Mouse (Mus musculus) neural tube, embryonic 15.5 days (tissue): ENCODE data around the gene Hist2h3c1. TPM values are rescaled to one million over a fixed set of nuclear protein-coding genes. Genes with fewer than 3 reads are reported as not detected.
"Not testable (repeated sequence)": the region's sequence is repeated elsewhere in the genome, so short reads cannot be mapped to it uniquely, and the experiment has no call there.

Experiments used
- ATAC-seq: fragments of 200-750 bp; cut with Nextera tagmentation; 2 replicates; pipeline ENCODE4 v1.8.0; 2017; ENCODE audit warnings: mild to moderate bottlenecking, moderate TSS enrichment, moderate library complexity; ENCODE audit not compliant: low FRiP score
- H3K27ac ChIP-seq: fragments of 300-500 bp; sonication (generic); replicated peaks from 2 replicates; pipeline ENCODE4 v1.5.1; 2015; ENCODE audit warnings: mild to moderate bottlenecking, inconsistent platforms
- H3K27me3 ChIP-seq: fragments of 300-500 bp; sonication (generic); replicated peaks from 2 replicates; pipeline ENCODE4 v1.6.1; 2015; ENCODE audit warnings: inconsistent platforms
- H3K36me3 ChIP-seq: fragments of 300-500 bp; sonication (generic); 2 replicates; pipeline ENCODE4 v1.6.1; 2015; ENCODE audit warnings: inconsistent platforms
- H3K4me1 ChIP-seq: fragments of 300-500 bp; sonication (generic); 2 replicates; pipeline ENCODE4 v1.6.1; 2015; ENCODE audit warnings: inconsistent platforms
- H3K4me2 ChIP-seq: fragments of 300-500 bp; sonication (generic); 2 replicates; pipeline ENCODE4 v1.6.1; 2015; ENCODE audit warnings: inconsistent platforms, mild to moderate bottlenecking, moderate library complexity
- H3K4me3 ChIP-seq: fragments of 300-500 bp; sonication (generic); replicated peaks from 2 replicates; pipeline ENCODE4 v1.5.1; 2015; ENCODE audit warnings: mild to moderate bottlenecking, inconsistent platforms
- H3K9ac ChIP-seq: fragments of 300-500 bp; sonication (generic); replicated peaks from 2 replicates; pipeline ENCODE4 v1.6.1; 2015; ENCODE audit warnings: mild to moderate bottlenecking, inconsistent platforms
- H3K9me3 ChIP-seq: fragments of 300-500 bp; sonication (generic); replicated peaks from 2 replicates; pipeline ENCODE4 v1.6.1; 2016; ENCODE audit warnings: inconsistent platforms
- WGBS: fragments of 180-500 bp; shearing (Covaris S2); methylation state at CpG from one replicate; pipeline ENCODE4 v1.1.7; 2015; ENCODE audit warnings: mixed read lengths; 5-methylcytosine and 5-hydroxymethylcytosine counted together
- polyA plus RNA-seq: library from polyadenylated mRNA; unstranded; fragments of >200 nt; fragmentation: Nextera tagmentation; extraction: Ambion mirVana; gene quantifications from 2 replicates; pipeline ENCODE4 v1.2.1, GENCODE M21; 2015

The Hist2h3c1 gene
- polyA plus RNA-seq = 0.14 and 0.65 TPM in 2 replicates

DNA sequence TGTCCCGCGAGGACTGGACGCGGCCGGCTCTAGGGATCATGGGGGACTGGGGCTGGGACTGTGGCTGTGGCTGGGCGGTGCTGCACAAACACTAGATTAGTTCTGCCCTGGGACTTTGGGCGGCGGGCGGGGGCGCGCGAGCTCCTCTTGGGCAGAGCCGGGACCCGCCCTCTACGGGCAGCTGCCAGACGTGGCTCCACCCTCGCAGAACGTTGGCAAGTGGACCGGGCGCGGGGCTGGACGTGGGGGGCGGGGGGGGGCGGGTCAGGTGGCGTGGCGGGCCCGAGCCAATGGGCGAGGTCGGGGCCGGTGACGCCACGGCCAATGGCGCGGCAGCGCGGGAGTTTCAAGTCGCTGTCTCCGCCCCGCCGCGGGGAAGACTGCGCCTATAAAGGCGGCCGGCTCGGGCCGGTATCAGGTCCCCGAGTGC is at the start of gene Hist2h3c1:
Gene Hist2h3c1, plus strand, starts transcription at position 259 of the 430 bp plus-strand sequence.
- Histone ChIP-seq H3K4me2 (peak within 1 kb of the TSS; percentile 50), H3K4me3 (peak within 1 kb of the TSS; percentile 34), H3K27ac (peak within 1 kb of the TSS; percentile 72; the same call in 1 of the 2 replicates), H3K9ac (0 out of 2 replicates have a peak within 1 kb of the TSS, but pooled peaks have one; percentile 2), H3K4me1 (peaks cover 18% of the 10 kb centered on the region)
- ATAC-seq = peak; percentile 89
- no CpG with 5 or more reads among the region's 47 CpGs for whole genome bisulfite sequencing
- H3K36me3 ChIP-seq, H3K9me3 ChIP-seq, H3K27me3 ChIP-seq: not testable (repeated sequence)

DNA sequence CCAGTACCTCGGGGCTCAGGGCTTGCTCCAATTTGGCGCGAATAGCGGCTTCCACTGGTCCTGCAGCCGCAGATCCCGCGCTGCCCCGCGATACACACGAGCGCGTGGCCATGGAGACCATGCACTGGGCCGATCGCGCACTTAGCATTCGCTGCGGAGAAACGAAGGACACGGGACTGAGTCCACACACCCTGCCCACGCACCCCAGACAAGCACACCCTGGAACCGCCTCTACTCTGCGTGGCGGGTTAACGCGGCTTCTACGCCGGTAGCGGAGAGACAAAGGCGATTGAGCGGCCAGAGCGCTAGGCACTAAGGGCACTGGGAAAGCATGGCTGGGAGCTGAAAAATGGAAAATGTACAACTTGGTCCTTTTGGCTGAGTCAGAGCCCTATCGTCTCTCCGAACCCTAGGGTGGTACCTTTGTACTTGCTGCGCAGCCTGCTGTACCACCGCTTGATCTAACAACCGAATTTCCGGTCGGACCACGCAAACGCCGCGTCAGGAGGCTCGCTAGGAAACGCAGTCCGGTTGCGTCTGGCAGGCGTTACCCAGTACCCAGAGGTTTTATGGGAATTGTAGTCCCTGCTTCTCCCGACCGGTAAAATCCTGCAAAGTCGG is 49.2 kb upstream of the Hist2h3c1 start:
- H3K4me1 ChIP-seq = peaks cover 16% of the 10 kb centered on the region
- peaks cover 34% of the 10 kb centered on the region for H3K36me3 ChIP-seq
- H3K27ac ChIP-seq = peak overlapping the region; percentile 99
- peak; percentile 95 for ATAC-seq
- under 1% methylated on average over 50 of the region's 50 CpGs for WGBS
- no peaks in the 10 kb centered on the region for H3K9me3 ChIP-seq
- peak overlapping the region; percentile 98 for H3K9ac ChIP-seq
- peak overlapping the region; percentile 77 for H3K4me3 ChIP-seq
- peak overlapping the region; percentile 99 for H3K4me2 ChIP-seq
- H3K27me3 ChIP-seq = no peaks in the 10 kb centered on the region; the same call in 1 of the 2 replicates

DNA sequence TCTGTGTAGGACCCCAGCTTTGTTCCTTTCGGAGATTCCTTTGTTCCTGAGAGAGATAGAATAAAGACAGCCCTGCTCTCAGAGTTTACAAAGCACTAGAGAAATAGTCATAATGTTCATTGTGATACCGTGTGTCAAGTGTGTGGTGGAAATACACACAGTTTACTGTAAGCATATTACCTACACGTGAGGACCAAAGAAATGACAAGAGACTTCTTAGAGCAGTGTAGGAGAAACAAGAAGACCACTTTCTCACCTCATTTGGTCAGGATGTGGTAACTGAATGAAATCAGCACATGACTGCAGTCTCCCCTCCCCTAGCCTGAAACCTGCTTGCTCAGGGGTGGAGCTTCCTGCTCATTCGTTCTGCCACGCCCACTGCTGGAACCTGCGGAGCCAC is 48.3 kb upstream of the Hist2h3c1 start:
- H3K9ac ChIP-seq = peak overlapping the region; percentile 21; the same call in 1 of the 2 replicates
- peak overlapping the region; percentile 99 for H3K4me2 ChIP-seq
- no peaks in the 10 kb centered on the region for H3K9me3 ChIP-seq
- peak; percentile 40; the same call in 1 of the 2 replicates for ATAC-seq
- peak overlapping the region; percentile 77 for H3K4me3 ChIP-seq
- 5% methylated on average over 6 of the region's 6 CpGs for WGBS
- H3K27me3 ChIP-seq = no peaks in the 10 kb centered on the region; the same call in 1 of the 2 replicates
- H3K27ac ChIP-seq = peak overlapping the region; percentile 99
- peaks cover 25% of the 10 kb centered on the region for H3K36me3 ChIP-seq
- peaks cover 16% of the 10 kb centered on the region for H3K4me1 ChIP-seq

DNA sequence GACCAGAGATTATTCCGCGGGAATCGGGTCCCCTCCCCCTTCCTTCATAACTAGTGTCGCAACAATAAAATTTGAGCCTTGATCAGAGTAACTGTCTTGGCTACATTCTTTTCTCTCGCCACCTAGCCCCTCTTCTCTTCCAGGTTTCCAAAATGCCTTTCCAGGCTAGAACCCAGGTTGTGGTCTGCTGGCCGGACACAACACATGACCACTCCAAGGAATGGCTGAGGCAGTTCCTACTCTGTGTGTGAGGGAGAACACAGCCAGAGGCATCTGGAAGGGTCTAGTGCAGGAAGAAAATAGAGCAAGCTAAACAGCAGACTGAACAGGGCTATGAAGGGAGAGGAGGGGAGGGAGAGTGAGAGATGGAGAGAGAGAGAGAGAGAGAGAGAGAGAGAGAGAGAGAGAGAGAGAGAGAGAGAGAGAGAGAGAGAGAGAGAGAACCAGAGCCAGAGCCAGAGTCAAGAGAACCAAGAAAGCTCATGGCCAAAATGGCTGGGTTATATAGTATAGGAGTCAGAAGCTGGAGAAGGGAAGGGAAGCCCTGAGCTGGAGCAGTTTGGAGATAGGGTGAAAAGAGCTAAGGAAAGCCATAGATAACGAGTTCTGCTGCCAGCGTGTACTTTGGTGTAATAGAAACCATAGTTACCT is 47.8 kb upstream of the Hist2h3c1 start:
- H3K9ac ChIP-seq, H3K27ac ChIP-seq, H3K9me3 ChIP-seq, H3K27me3 ChIP-seq, ATAC-seq: not testable (repeated sequence)
- H3K4me1 ChIP-seq = peaks cover 16% of the 10 kb centered on the region
- 32% methylated on average over 8 of the region's 8 CpGs for WGBS
- peak overlapping the region; percentile 99 for H3K4me2 ChIP-seq
- peaks cover 19% of the 10 kb centered on the region for H3K36me3 ChIP-seq
- peak overlapping the region; percentile 77; the same call in 1 of the 2 replicates for H3K4me3 ChIP-seq

DNA sequence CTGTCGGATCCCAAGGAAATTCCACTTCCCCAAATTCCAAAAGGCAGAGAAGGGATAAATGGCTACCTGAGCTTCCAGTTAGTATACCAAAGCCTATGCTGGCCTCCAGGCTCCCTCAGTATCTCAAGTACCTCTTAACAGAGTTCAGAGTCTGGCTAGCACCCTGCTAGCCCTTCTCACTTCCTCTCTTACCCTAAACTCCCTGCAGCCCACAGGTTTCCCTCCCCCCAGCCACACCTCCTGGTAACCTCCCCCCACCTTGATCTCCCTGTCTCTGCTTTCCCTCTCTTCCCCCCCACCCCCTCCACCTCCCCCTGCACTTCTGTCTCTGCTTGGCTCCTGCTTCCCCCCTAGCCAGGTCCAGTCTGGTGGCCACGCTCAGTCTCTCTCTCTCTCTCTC is 46.8 kb upstream of the Hist2h3c1 start:
- Histone ChIP-seq H3K4me1 (peaks cover 16% of the 10 kb centered on the region), H3K27ac (no peak overlapping the region), H3K9me3 (no peaks in the 10 kb centered on the region), H3K4me3 (no peak overlapping the region), H3K4me2 (no peak overlapping the region), H3K9ac (no peak overlapping the region), H3K27me3 (no peaks in the 10 kb centered on the region; the same call in 1 of the 2 replicates), H3K36me3 (peaks cover 9% of the 10 kb centered on the region)
- ATAC-seq = no peak
- 92% methylated on average over 2 of the region's 2 CpGs for WGBS

DNA sequence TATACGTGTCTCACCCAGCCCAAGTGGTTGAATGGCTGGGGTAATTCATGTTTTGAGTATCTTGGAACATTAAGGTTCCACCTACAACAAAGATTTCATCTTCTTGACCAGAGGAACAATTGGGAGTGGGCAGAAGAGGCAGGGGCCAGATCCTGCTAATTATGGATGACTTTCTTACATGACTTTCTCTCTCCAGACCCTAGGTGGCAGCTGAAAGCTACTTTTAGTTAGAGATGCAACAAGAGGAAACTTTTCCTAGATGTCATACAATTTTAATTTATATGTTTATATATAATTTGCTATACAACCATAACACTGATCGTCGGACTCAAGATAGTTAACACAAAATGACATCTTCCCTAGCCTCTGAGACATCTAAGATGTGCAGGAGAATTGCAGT is 38.7 kb upstream of the Hist2h3c1 start:
- Histone ChIP-seq H3K4me1 (no peaks in the 10 kb centered on the region), H3K27me3 (no peaks in the 10 kb centered on the region), H3K27ac (no peak overlapping the region), H3K9me3 (no peaks in the 10 kb centered on the region), H3K9ac (no peak overlapping the region), H3K36me3 (no peaks in the 10 kb centered on the region), H3K4me3 (no peak overlapping the region), H3K4me2 (no peak overlapping the region)
- no peak for ATAC-seq
- WGBS = 86% methylated on average over 3 of the region's 3 CpGs

DNA sequence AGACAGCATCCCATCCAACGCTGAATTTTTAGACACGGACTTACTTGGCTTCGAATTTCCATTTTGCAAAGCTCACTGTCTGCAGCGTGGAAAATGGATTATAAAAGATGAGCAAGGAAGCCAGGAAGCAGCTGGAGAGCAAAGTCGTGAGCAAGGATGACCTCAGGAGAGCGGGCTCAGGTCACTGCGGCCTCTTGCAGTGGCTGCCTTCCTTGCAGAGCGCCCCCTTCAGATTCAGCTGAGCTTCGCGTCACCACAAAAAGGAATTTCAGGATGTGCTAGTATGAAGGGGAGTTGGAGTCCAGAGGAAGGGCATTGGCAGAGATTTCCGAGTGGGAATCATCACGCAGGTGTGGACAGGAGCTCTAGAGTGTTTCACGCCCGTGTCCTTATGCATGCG is 37.2 kb upstream of the Hist2h3c1 start:
- 33% methylated on average over 15 of the region's 15 CpGs for WGBS
- ATAC-seq = no peak
- H3K4me2 ChIP-seq = no peak overlapping the region

DNA sequence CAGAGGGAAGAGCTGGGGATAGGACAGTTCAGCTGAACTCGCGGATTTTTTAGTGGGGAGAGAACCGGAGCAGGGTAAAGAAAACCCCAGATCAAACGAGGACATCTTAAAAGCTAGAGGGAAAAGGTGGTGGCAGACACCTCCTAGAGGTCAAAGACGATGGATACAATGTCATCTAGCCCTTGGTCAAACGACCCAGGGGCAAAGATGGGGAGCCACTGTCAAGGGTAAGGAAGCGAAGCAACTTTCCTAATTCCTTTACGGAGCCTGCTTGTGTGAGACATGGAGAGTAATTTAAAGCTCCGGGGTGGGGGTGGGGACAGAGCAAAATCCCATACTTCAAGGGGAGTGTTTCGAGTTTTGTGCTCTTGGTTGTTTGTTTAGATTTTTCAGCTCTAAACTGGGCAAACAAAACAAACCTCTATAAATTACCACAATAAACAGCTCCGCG is 27.3 kb upstream of the Hist2h3c1 start:
- WGBS = under 1% methylated on average over 12 of the region's 12 CpGs
- Histone ChIP-seq H3K4me1 (peaks cover 31% of the 10 kb centered on the region), H3K36me3 (no peaks in the 10 kb centered on the region), H3K27me3 (no peaks in the 10 kb centered on the region), H3K9me3 (no peaks in the 10 kb centered on the region), H3K4me2 (peak overlapping the region; percentile 91), H3K27ac (peak overlapping the region; percentile 99), H3K9ac (peak overlapping the region; percentile 59), H3K4me3 (peak overlapping the region; percentile 67)
- ATAC-seq = peak; percentile 55

More for the DNA sequence above, 37.2 kb upstream of the Hist2h3c1 start:
- H3K27me3 ChIP-seq = no peaks in the 10 kb centered on the region
- H3K27ac ChIP-seq = no peak overlapping the region
- no peak overlapping the region for H3K4me3 ChIP-seq
- no peaks in the 10 kb centered on the region for H3K9me3 ChIP-seq
- no peaks in the 10 kb centered on the region for H3K36me3 ChIP-seq
- no peaks in the 10 kb centered on the region for H3K4me1 ChIP-seq
- H3K9ac ChIP-seq = no peak overlapping the region

DNA sequence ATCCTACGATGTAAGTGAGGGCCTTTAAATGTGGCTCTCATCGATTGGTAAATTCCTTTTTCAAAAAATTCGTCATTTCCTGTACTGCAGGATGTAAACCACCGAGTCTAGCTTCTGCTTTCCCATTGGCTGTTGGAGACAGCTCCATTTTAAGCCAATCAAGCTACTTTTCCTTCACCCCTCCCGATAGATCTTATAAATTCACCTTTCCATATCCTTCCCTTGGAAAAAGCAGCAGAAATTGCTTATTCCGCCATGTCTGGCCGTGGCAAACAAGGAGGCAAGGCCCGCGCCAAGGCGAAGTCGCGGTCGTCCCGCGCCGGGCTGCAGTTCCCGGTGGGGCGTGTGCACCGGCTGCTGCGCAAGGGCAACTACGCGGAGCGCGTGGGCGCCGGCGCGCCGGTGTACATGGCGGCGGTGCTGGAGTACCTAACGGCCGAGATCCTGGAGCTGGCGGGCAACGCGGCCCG is 26.8 kb upstream of the Hist2h3c1 start, which contains the start of the genes Bola1 and Hist2h2ab:
Gene Bola1, minus strand, starts transcription at position 49 of the 470 bp plus-strand sequence.
Gene Hist2h2ab, plus strand, starts transcription at position 205 of the 470 bp plus-strand sequence.
- peak within 1 kb of the TSS; percentile 75 for H3K9ac ChIP-seq
- H3K36me3 ChIP-seq = no peaks in the 10 kb centered on the region
- H3K9me3 ChIP-seq = no peaks in the 10 kb centered on the region
- peak within 1 kb of the TSS; percentile 99 for H3K27ac ChIP-seq
- ATAC-seq = peak; percentile 93
- H3K4me1 ChIP-seq = peaks cover 33% of the 10 kb centered on the region
- H3K4me3 ChIP-seq = peak within 1 kb of the TSS; percentile 67
- WGBS = under 1% methylated on average over 37 of the region's 37 CpGs
- peak within 1 kb of the TSS; percentile 91 for H3K4me2 ChIP-seq
- H3K27me3 ChIP-seq = no peaks in the 10 kb centered on the region

DNA sequence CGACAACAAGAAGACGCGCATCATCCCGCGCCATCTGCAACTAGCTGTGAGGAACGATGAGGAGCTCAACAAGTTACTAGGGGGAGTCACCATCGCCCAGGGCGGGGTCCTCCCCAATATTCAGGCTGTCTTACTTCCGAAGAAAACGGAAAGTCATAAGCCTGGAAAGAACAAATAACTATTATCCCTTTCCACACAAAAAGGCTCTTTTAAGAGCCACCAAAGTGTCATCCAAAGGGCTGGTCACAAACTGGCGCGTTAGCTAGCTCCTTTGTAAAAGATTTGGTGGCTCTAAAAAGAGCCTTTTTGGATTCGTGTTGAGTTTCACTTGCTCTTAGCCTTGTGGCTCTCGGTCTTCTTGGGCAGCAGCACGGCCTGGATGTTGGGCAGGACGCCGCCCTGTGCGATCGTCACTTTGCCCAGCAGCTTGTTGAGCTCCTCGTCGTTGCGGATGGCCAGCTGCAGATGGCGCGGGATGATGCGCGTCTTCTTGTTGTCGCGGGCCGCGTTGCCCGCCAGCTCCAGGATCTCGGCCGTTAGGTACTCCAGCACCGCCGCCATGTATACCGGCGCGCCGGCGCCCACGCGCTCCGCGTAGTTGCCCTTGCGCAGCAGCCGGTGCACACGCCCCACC is 26.2 kb upstream of the Hist2h3c1 start:
- H3K27ac ChIP-seq = peak overlapping the region; percentile 99
- 0% methylated on average over 31 of the region's 47 CpGs for WGBS
- not testable (repeated sequence) for ATAC-seq, H3K9me3 ChIP-seq, H3K36me3 ChIP-seq, H3K27me3 ChIP-seq
- peak overlapping the region; percentile 75 for H3K9ac ChIP-seq
- H3K4me3 ChIP-seq = peak overlapping the region; percentile 67
- H3K4me1 ChIP-seq = peaks cover 34% of the 10 kb centered on the region
- peak overlapping the region; percentile 91 for H3K4me2 ChIP-seq
